Mouse (Mus musculus) thymus, adult 18-20 months (tissue): ENCODE data around the gene Meis1.

Source experiments
- DNase-seq, 2 experiments: peaks; one replicate each; pipeline ENCODE4 v3.0.0; 2022; ENCODE audit warnings: mixed read lengths in 2 of 2

The Meis1 gene

DNA sequence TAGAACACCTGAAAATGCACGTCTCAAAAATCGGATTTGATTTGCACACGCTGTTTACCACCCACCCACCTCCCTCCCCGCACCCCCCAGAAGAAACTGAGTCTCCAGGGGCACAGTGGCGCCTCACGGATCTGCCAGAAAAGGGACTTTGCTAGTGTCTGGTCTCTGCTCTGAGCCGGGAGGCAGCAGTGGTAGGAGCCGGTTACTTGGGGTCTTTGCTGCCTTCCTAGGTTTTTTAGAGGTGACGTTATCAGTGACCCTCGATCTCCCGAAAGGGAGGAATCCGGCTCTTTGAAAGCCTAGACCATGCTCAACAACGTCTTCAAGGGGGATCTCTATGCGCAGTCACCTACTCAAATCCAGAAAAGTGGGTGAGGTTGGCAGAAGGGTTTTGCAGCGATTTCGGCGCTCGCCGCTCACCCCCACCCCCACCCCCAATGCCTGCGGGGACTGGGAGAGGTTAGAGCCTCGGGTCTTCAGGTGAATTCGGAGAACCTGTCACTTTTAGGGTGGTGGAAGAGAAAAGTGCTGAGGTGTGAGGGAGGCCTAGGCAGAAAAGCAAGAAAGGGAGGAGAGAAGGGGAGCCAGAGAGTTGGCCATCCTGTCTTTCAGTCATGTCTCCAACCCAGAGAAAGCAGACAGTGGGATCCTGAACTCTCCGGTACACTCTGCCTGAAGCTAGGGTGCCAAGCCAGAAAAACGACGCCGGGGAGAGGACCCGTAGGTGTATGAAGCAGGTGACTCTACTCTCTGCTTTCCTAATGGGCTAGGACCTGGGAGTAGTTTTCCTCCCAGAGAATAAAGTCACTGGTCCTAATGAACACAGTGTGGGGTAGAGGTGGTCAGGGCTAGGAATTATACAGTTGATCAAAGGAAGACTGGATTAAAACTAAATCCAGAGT is 143.5 kb downstream of the Meis1 start:
- no peak for DNase-seq

DNA sequence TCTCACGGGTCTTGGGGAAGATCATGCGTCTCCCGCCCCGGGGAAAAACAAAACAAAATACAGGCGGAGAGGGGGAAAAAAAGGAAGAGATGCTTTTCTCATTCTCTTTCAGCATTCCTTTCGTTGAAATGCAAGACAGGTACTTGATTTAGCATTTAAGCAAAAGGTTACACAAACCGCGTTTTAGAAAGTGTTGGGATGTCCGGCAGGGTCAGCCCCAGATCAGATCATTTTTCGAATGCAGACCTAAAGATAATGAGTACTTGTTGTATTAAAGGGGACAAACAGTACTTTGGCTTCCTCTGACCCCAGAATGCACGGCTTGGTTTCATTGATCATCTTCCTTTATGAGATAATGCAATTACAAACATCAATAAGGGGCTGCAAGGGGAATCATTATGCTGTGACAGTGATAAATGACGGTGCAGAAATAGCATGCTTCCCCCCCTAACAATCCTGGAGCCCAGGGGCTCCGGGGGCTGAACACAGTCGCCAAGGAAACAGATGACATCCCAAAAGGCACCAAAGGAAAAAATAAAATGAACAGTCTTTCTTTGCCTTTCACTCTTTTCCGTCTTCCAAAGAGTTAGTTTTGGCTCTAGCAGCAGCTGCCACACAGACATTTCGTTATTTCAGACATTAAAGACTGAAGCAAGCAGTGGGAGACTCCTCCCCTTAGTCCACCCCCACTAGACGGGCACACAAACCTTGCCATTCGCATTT is 144.3 kb downstream of the Meis1 start:
- no peak for DNase-seq

GRCm38 (mm10) chr11:18873451-18874277 is 145.1 kb downstream of the Meis1 start:
- no peak for DNase-seq

DNA sequence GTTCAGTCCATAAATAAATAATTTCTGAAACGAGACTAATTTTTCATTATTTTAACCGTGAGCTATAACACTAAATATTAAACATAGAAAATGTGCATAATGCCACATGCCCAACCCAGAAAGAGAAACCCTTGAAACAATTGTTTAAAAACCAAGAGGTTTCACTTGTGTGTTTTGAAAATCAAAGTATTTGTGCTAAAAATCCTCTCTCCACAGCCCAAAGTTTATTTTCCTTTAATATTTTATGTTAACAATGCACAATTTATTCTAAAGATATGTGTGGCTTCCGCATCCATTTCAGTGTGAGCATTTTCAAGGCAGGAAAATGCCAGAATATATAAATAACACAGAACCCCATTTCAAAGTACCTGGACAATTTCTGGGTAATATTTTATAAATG is 146.0 kb downstream of the Meis1 start:
- DNase-seq, result no peak

GRCm38 (mm10) chr11:18872118-18872751 is 146.6 kb downstream of the Meis1 start:
- DNase-seq, result no peak

- no peak for DNase-seq
Observed at GRCm38 (mm10) chr11:18871170-18872081, 147.4 kb downstream of the Meis1 start.

- no peak for DNase-seq
Observed at GRCm38 (mm10) chr11:18870121-18870931, 148.5 kb downstream of the Meis1 start.

GRCm38 (mm10) chr11:18869429-18869969 is 149.3 kb downstream of the Meis1 start:
- DNase-seq, result no peak

DNA sequence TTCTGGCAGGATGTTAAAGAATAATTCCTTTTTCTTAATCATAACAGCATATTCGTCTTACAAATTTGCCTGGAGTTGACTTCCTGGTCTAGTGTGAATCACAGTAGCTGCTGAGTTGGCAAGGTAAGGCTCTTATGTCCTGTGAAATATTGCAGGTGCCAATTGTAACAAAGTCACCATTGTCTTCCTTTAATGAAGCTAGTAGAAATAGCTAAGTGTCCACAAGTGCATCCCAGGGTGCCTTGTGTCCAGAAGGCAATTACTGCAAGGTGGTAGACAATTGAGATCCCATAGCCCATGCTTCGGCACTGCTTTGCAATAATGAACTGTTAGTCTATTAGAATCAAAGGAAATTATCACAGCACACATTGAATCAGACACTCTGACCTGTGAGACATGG is 151.1 kb downstream of the Meis1 start:
- DNase-seq, result no peak

- DNase-seq, result no peak
Observed at GRCm38 (mm10) chr11:18866198-18866836, 152.5 kb downstream of the Meis1 start.

- DNase-seq, result no peak
Observed at GRCm38 (mm10) chr11:18850772-18851171, 168.0 kb downstream of the Meis1 start.

DNA sequence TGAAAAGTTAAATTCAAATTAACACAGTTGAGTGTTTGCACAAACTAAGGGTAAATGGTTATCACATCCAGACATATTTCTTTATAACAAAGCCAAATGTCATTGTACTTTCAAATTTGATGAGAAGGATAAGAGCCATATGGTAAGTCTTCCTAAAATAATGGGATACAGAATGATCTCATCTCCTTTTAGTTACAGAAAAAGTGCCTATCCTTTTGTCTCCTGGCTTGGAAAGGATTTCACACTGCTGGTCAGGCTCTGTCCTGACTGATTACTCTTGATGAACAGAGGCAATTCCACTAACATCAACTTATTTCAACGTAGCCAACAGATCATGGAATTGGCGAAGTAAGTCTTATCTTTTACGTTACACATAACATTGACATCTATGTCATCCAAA is 171.1 kb downstream of the Meis1 start:
- no peak for DNase-seq

GRCm38 (mm10) chr11:18846472-18846871 is 172.3 kb downstream of the Meis1 start:
- DNase-seq, result no peak

DNA sequence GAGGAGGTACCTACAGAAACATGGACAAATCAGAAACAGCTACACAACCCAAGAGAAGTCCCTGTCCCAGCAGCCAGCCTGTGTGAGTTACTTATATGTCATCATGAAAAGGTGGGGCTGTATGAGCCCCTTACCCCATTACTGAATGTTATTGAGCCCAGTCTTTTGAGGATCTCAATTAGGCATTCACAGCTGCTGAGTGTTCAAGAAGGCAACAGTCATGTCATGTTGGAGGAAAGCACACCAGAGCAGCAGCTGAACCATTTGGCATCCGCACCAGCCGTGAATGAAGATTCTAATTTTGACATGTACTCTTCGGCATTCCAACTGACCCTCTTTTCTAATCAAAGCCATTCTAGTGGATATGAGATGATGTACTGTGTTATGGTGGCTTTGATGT is 172.9 kb downstream of the Meis1 start:
- no peak for DNase-seq

GRCm38 (mm10) chr11:18845466-18845865 is 173.3 kb downstream of the Meis1 start:
- no peak for DNase-seq

GRCm38 (mm10) chr11:18830087-18830486 is 188.7 kb downstream of the Meis1 start:
- DNase-seq, result no peak
